Mouse (Mus musculus) MEL (cell line): Measurements from ENCODE around the gene Ddx21. TPM values are rescaled to one million over a fixed set of nuclear protein-coding genes. Genes with fewer than 3 reads are reported as not detected.

Source experiments
- DNase-seq: peaks from one replicate; pipeline ENCODE4 v3.0.0; 2011; ENCODE audit warnings: low read depth, low spot score
- H3K27ac ChIP-seq: 2 replicates; pipeline ENCODE4 v1.5.1; 2012; ENCODE audit warnings: low read depth, mild to moderate bottlenecking, control low read depth, low read length, moderate library complexity; ENCODE audit not compliant: control insufficient read depth
- H3K27me3 ChIP-seq, 2 experiments: fragments of 150-350 bp in 1 of 2; sonication (generic) in 1 of 2; 2 replicates each; pipeline ENCODE4 v1.6.1; 2012; ENCODE audit warnings: low read length in 2 of 2, mild to moderate bottlenecking in 2 of 2, improper control_type of control experiment in 1 of 2, moderate library complexity in 1 of 2; ENCODE audit not compliant: insufficient read depth in 2 of 2, control insufficient read depth in 1 of 2
- H3K36me3 ChIP-seq, 2 experiments: 2 replicates each; pipeline ENCODE4 v1.6.1; 2012 to 2014; ENCODE audit warnings: low read length in 2 of 2, improper control_type of control experiment in 1 of 2, inconsistent platforms in 1 of 2, mild to moderate bottlenecking in 1 of 2; ENCODE audit not compliant: insufficient read depth in 2 of 2, control insufficient read depth in 1 of 2
- H3K4me1 ChIP-seq, 2 experiments: fragments of 150-350 bp in 1 of 2; sonication (generic) in 1 of 2; 2 replicates each; pipeline ENCODE4 v1.6.1; 2012; ENCODE audit warnings: low read length in 2 of 2, improper control_type of control experiment in 1 of 2, mild to moderate bottlenecking in 1 of 2; ENCODE audit not compliant: insufficient read depth in 2 of 2, control insufficient read depth in 1 of 2
- H3K4me3 ChIP-seq, 2 experiments: fragments of 150-350 bp in 1 of 2; sonication (generic) in 1 of 2; 2 replicates each; pipeline ENCODE4 v1.5.1; 2012; ENCODE audit warnings: low read depth in 2 of 2, low read length in 2 of 2, mild to moderate bottlenecking in 2 of 2, moderate library complexity in 2 of 2, control low read depth in 1 of 2, improper control_type of control experiment in 1 of 2; ENCODE audit not compliant: control insufficient read depth in 1 of 2, insufficient read depth in 1 of 2
- H3K79me2 ChIP-seq: 2 replicates; pipeline ENCODE4 v1.6.1; 2012; ENCODE audit warnings: mild to moderate bottlenecking, low read length, moderate library complexity; ENCODE audit not compliant: control insufficient read depth, poor library complexity, insufficient read depth
- H3K9ac ChIP-seq: 2 replicates; pipeline ENCODE4 v1.6.1; 2012; ENCODE audit warnings: low read depth, mild to moderate bottlenecking, control low read depth, low read length, moderate library complexity; ENCODE audit not compliant: control insufficient read depth, poor library complexity, severe bottlenecking
- H3K9me3 ChIP-seq: fragments of 150-350 bp; sonication (generic); replicated peaks from 2 replicates; pipeline ENCODE4 v1.6.1; 2012; ENCODE audit warnings: mild to moderate bottlenecking, low read length, improper control_type of control experiment, moderate library complexity; ENCODE audit not compliant: insufficient read depth
- BHLHE40 ChIP-seq: IDR thresholded peaks from 2 replicates; pipeline ENCODE4 v1.6.1; 2012; ENCODE audit warnings: low read depth, mild to moderate bottlenecking, inconsistent platforms, low read length, improper control_type of control experiment, borderline replicate concordance
- CHD1 ChIP-seq: IDR thresholded peaks from 2 replicates; pipeline ENCODE4 v1.6.1; 2012; ENCODE audit warnings: low read depth, mild to moderate bottlenecking, inconsistent platforms, low read length, improper control_type of control experiment
- CTCF ChIP-seq, 3 experiments: IDR thresholded peaks in 2 of 3; conservative IDR thresholded peaks in 1 of 3; 2 replicates each; pipeline ENCODE4 v1.5.1; 2011 to 2012; ENCODE audit warnings: low read length in 3 of 3, low read depth in 2 of 3, mild to moderate bottlenecking in 2 of 3, improper control_type of control experiment in 1 of 3, inconsistent platforms in 1 of 3, mixed read lengths in 1 of 3, moderate library complexity in 1 of 3; ENCODE audit not compliant: control insufficient read depth in 1 of 3, insufficient read depth in 1 of 3, poor library complexity in 1 of 3, severe bottlenecking in 1 of 3
- E2F4 ChIP-seq: IDR thresholded peaks from 2 replicates; pipeline ENCODE4 v1.6.1; 2011; ENCODE audit warnings: low read depth, low read length, improper control_type of control experiment, borderline replicate concordance
- ELF1 ChIP-seq: IDR thresholded peaks from 2 replicates; pipeline ENCODE4 v1.6.1; 2014; ENCODE audit warnings: low read depth, mild to moderate bottlenecking, inconsistent platforms, low read length, improper control_type of control experiment, moderate library complexity
- GATA1 ChIP-seq: IDR thresholded peaks from 2 replicates; pipeline ENCODE4 v1.6.1; 2011; ENCODE audit warnings: low read depth, low read length, improper control_type of control experiment
- HCFC1 ChIP-seq: IDR thresholded peaks from 2 replicates; pipeline ENCODE4 v1.6.1; 2012; ENCODE audit warnings: low read depth, mild to moderate bottlenecking, inconsistent platforms, low read length, improper control_type of control experiment, moderate library complexity
- JUND ChIP-seq: IDR thresholded peaks from 2 replicates; pipeline ENCODE4 v1.6.1; 2011; ENCODE audit warnings: low read depth, mild to moderate bottlenecking, improper control_type of control experiment, low read length
- MAFK ChIP-seq: IDR thresholded peaks from 2 replicates; pipeline ENCODE4 v1.6.1; 2011; ENCODE audit warnings: low read depth, mild to moderate bottlenecking, low read length, improper control_type of control experiment, borderline replicate concordance
- MAX ChIP-seq: IDR thresholded peaks from 2 replicates; pipeline ENCODE4 v1.6.1; 2011; ENCODE audit warnings: low read length, improper control_type of control experiment
- MAZ ChIP-seq: IDR thresholded peaks from 2 replicates; pipeline ENCODE4 v1.6.1; 2012; ENCODE audit warnings: low read depth, mild to moderate bottlenecking, inconsistent platforms, low read length, improper control_type of control experiment
- MYB ChIP-seq: IDR thresholded peaks from 2 replicates; pipeline ENCODE4 v1.6.1; 2011; ENCODE audit warnings: mild to moderate bottlenecking, low read depth, low read length, improper control_type of control experiment
- TAL1 ChIP-seq: IDR thresholded peaks from 2 replicates; pipeline ENCODE4 v1.6.1; 2012; ENCODE audit warnings: mild to moderate bottlenecking, inconsistent platforms, low read length, moderate library complexity, mixed read lengths
- TBP ChIP-seq: IDR thresholded peaks from 2 replicates; pipeline ENCODE4 v1.8.0; 2011; ENCODE audit warnings: low read depth, low read length, improper control_type of control experiment
- TCF12 ChIP-seq: IDR thresholded peaks from 2 replicates; pipeline ENCODE4 v1.6.1; 2014; ENCODE audit warnings: low read depth, mild to moderate bottlenecking, inconsistent platforms, low read length, improper control_type of control experiment, moderate library complexity
- UBTF ChIP-seq: IDR thresholded peaks from 2 replicates; pipeline ENCODE4 v1.6.1; 2012; ENCODE audit warnings: low read depth, mild to moderate bottlenecking, inconsistent platforms, low read length, improper control_type of control experiment, moderate library complexity, borderline replicate concordance; ENCODE audit not compliant: insufficient read depth
- ZC3H11A ChIP-seq: IDR thresholded peaks from 2 replicates; pipeline ENCODE4 v1.6.1; 2012; ENCODE audit warnings: low read depth, mild to moderate bottlenecking, inconsistent platforms, low read length, improper control_type of control experiment
- ZKSCAN1 ChIP-seq: IDR thresholded peaks from 2 replicates; pipeline ENCODE4 v1.6.1; 2012; ENCODE audit warnings: low read depth, mild to moderate bottlenecking, inconsistent platforms, low read length, improper control_type of control experiment, moderate library complexity
- ZMIZ1 ChIP-seq: IDR thresholded peaks from 2 replicates; pipeline ENCODE4 v1.6.1; 2012; ENCODE audit warnings: low read depth, mild to moderate bottlenecking, inconsistent platforms, low read length, improper control_type of control experiment, moderate library complexity
- ZNF384 ChIP-seq: IDR thresholded peaks from 2 replicates; pipeline ENCODE4 v1.6.1; 2012; ENCODE audit warnings: low read depth, mild to moderate bottlenecking, inconsistent platforms, low read length, improper control_type of control experiment
- polyA plus RNA-seq, 2 experiments: library from polyadenylated mRNA; stranded (reverse) in 1 of 2; unstranded in 1 of 2; fragments of >175 nt in 1 of 2; fragments of >200 nt in 1 of 2; gene quantifications; 2 replicates each; pipeline versions ENCODE4 v1.2.1 to v1.2.4; 2012; ENCODE audit warnings: low replicate concordance in 2 of 2, low read depth in 1 of 2; ENCODE audit not compliant: insufficient read length in 2 of 2, insufficient read depth in 1 of 2, missing spikeins in 1 of 2
- total RNA-seq: library from RNA; depleted of rRNA; stranded (reverse); fragments of 300-350 nt; gene quantifications from 2 replicates; pipeline ENCODE4 v1.2.3, GENCODE M21; 2012

Gene Ddx21
- total and polyA plus RNA-seq, 3 experiments, result 299 to 2,442 (median 386) TPM

DNA sequence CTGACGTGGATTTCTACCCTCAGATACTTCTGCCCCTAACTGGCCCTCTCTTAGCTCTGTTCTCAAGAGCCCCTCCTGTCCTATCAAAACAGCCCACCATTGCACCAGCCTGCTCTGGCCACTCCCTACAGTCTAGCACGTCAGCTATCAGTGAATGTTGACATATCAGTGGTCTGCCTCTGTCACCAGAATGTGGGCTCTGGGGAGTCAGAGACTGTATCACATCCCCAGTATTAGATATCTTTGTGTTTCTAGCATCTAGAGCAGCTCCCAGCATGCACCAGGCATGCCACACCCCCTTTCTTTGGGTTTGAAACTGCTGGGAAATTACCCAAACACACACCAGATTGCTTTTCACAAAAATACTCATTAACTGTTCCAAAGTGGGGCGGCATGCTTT is 61.3 kb downstream of the Ddx21 start (continued):
- TF ChIP-seq BHLHE40 (0 out of 2 replicates have a peak, but pooled peaks have one; percentile 11), UBTF (no peak), CTCF (IDR thresholded peaks at IDR 0.05 in 2 of 3, conservative IDR thresholded peaks at IDR 0.05 in 1 of 3; ENCODE audit: control insufficient read depth in 1 of 3, insufficient read depth in 1 of 3, low read depth in 2 of 3, low read length in 3 of 3, poor library complexity in 1 of 3, severe bottlenecking in 1 of 3) (no peak), ZC3H11A (no peak), HCFC1 (peak; percentile 57; the same call in 1 of the 2 replicates), TCF12 (peak; percentile 71)

DNA sequence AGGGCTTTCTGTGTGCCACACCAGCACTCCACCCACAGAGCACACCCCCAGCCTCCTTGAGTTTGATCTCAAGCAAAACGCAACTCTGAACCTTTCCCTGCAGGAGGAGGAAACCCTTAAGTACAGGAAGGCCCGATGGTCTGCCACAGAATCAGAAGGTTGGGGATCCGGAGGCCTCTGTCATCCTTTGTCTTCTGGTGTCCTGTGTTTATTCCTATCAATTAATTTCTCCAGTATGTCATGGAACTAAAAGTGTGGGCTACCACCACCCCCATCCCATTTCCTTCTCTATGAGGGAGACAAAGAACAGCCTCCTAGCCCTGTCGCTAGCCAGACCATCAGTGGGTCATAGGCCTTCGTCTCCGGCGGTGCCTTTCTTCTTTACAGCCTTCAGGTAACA is 67.6 kb downstream of the Ddx21 start:
- no peak for DNase-seq
- H3K79me2 ChIP-seq, result no peaks in the 10 kb centered on the region
- TF ChIP-seq MAFK (no peak), CHD1 (no peak), CTCF (IDR thresholded peaks at IDR 0.05 in 2 of 3, conservative IDR thresholded peaks at IDR 0.05 in 1 of 3; ENCODE audit: control insufficient read depth in 1 of 3, insufficient read depth in 1 of 3, low read depth in 2 of 3, low read length in 3 of 3, poor library complexity in 1 of 3, severe bottlenecking in 1 of 3) (no peak), ZC3H11A (no peak), GATA1 (no peak), TBP (no peak), UBTF (no peak), MYB (no peak), BHLHE40 (no peak), TAL1 (no peak), MAZ (no peak), E2F4 (no peak), ZMIZ1 (no peak), MAX (no peak), ZKSCAN1 (no peak), HCFC1 (no peak), JUND (no peak), ELF1 (no peak), ZNF384 (no peak)
- no peak overlapping the region for H3K4me3 ChIP-seq
- H3K4me1 ChIP-seq, result peaks cover 0 to 10% of the 10 kb centered on the region in 2 experiments; a peak in 3 of 4 replicates
- H3K36me3 ChIP-seq, result no peaks in the 10 kb centered on the region; a peak in 1 of 4 replicates
- no peak overlapping the region for H3K9ac ChIP-seq
- H3K27ac ChIP-seq, result no peak overlapping the region
- H3K27me3 ChIP-seq, result no peaks in the 10 kb centered on the region
- H3K9me3 ChIP-seq, result no peaks in the 10 kb centered on the region
